Mouse (Mus musculus) retina, embryonic 14.5 days (tissue): ENCODE measurements around the gene Cmtr2.
A peak's percentile ranks its signal among the peaks of the same experiment; 100 is the strongest.

ENCODE experiments used
- DNase-seq: peaks from one replicate; pipeline ENCODE4 v3.0.0-alpha.2; 2015; ENCODE audit warnings: low spot score

Cmtr2 gene

GRCm38 (mm10) chr8:110215365-110215764, at the start of gene Cmtr2:
Gene Cmtr2, plus strand, starts transcription at chr8:110215665.
- no peak for DNase-seq

GRCm38 (mm10) chr8:110166270-110166669, 49.2 kb upstream of the Cmtr2 start:
- no peak for DNase-seq

- peak; percentile 83 for DNase-seq
Measured at GRCm38 (mm10) chr8:110168046-110168445, 47.4 kb upstream of the Cmtr2 start, which contains the start of gene Calb2. Gene Calb2, minus strand, starts transcription at chr8:110168210.

GRCm38 (mm10) chr8:110172161-110172560, 43.3 kb upstream of the Cmtr2 start:
- no peak for DNase-seq

GRCm38 (mm10) chr8:110174826-110175225, 40.6 kb upstream of the Cmtr2 start:
- no peak for DNase-seq

GRCm38 (mm10) chr8:110177359-110178155, 37.9 kb upstream of the Cmtr2 start:
- DNase-seq = peak; percentile 30

GRCm38 (mm10) chr8:110182735-110183367, 32.6 kb upstream of the Cmtr2 start:
- no peak for DNase-seq

- peak; percentile 55 for DNase-seq
Measured at GRCm38 (mm10) chr8:110183748-110184147, 31.7 kb upstream of the Cmtr2 start.

GRCm38 (mm10) chr8:110185538-110185937, 29.9 kb upstream of the Cmtr2 start:
- no peak for DNase-seq

GRCm38 (mm10) chr8:110188961-110189750, 26.3 kb upstream of the Cmtr2 start:
- peak; percentile 24 for DNase-seq

- peak; percentile 74 for DNase-seq
Measured at GRCm38 (mm10) chr8:110196678-110197077, 18.8 kb upstream of the Cmtr2 start.

GRCm38 (mm10) chr8:110201806-110202205, 13.7 kb upstream of the Cmtr2 start:
- peak; percentile 71 for DNase-seq

- no peak for DNase-seq
Measured at GRCm38 (mm10) chr8:110216253-110216652, 788 bp downstream of the Cmtr2 start.

- DNase-seq = no peak
Measured at GRCm38 (mm10) chr8:110217198-110217597, 1.7 kb downstream of the Cmtr2 start.

- DNase-seq = peak; percentile 98
Measured at GRCm38 (mm10) chr8:110217681-110218131, 2.2 kb downstream of the Cmtr2 start.

GRCm38 (mm10) chr8:110218511-110218910, 3.0 kb downstream of the Cmtr2 start:
- DNase-seq = no peak

- no peak for DNase-seq
Measured at GRCm38 (mm10) chr8:110220936-110221335, 5.5 kb downstream of the Cmtr2 start.

- DNase-seq = no peak
Measured at GRCm38 (mm10) chr8:110230803-110231202, 15.3 kb downstream of the Cmtr2 start.

- DNase-seq = no peak
Measured at GRCm38 (mm10) chr8:110242278-110243177, 27.1 kb downstream of the Cmtr2 start.

- no peak for DNase-seq
Measured at GRCm38 (mm10) chr8:110244566-110244965, 29.1 kb downstream of the Cmtr2 start.

GRCm38 (mm10) chr8:110247238-110247637, 31.8 kb downstream of the Cmtr2 start:
- DNase-seq = no peak
